Mouse (Mus musculus) ES-Bruce4 (cell line): ENCODE measurements around the gene 4933428G20Rik. TPM values are rescaled to one million over a fixed set of nuclear protein-coding genes. Genes with fewer than 3 reads are reported as not detected.
A peak's percentile ranks its signal among the peaks of the same experiment; 100 is the strongest.

Experiments used
- H3K27ac ChIP-seq: 2 replicates; pipeline ENCODE4 v1.5.1; 2012; ENCODE audit warnings: low read length, inconsistent platforms; ENCODE audit not compliant: insufficient read depth
- H3K27me3 ChIP-seq: 2 replicates; pipeline ENCODE4 v1.6.1; 2012; ENCODE audit warnings: mild to moderate bottlenecking, low read length, inconsistent platforms; ENCODE audit not compliant: control insufficient read depth, poor library complexity, insufficient read depth, severe bottlenecking
- H3K36me3 ChIP-seq: 2 replicates; pipeline ENCODE4 v1.6.1; 2012; ENCODE audit warnings: inconsistent platforms, mild to moderate bottlenecking, low read length, moderate library complexity; ENCODE audit not compliant: control insufficient read depth, poor library complexity, insufficient read depth, severe bottlenecking
- H3K4me1 ChIP-seq: one replicate; pipeline ENCODE4 v1.8.1; 2011; ENCODE audit warnings: low read length; ENCODE audit not compliant: control insufficient read depth, insufficient read depth
- H3K4me3 ChIP-seq: 2 replicates; pipeline ENCODE4 v1.5.1; 2011; ENCODE audit warnings: low read depth, mild to moderate bottlenecking, low read length
- H3K9ac ChIP-seq: 2 replicates; pipeline ENCODE4 v1.6.1; 2012; ENCODE audit warnings: low read depth, mild to moderate bottlenecking, inconsistent platforms; ENCODE audit not compliant: poor library complexity, severe bottlenecking
- H3K9me3 ChIP-seq: replicated peaks from 2 replicates; pipeline ENCODE4 v1.6.1; 2012; ENCODE audit warnings: mild to moderate bottlenecking, low read length, inconsistent platforms; ENCODE audit not compliant: control insufficient read depth, poor library complexity, insufficient read depth, severe bottlenecking
- CTCF ChIP-seq: IDR thresholded peaks from one replicate; pipeline ENCODE4 v1.8.1; 2011; ENCODE audit warnings: low read depth, low read length
- EP300 ChIP-seq: IDR thresholded peaks from 2 replicates; pipeline ENCODE4 v1.6.1; 2011; ENCODE audit warnings: low read depth, low read length; ENCODE audit not compliant: insufficient read depth
- POLR2A ChIP-seq: IDR thresholded peaks from one replicate; pipeline ENCODE4 v1.8.1; 2011; ENCODE audit warnings: low read length; ENCODE audit not compliant: insufficient read depth
- polyA plus RNA-seq: library from polyadenylated mRNA; stranded (reverse); fragments of >200 nt; gene quantifications from 2 replicates; pipeline ENCODE4 v1.2.4, GENCODE M21; 2011; ENCODE audit warnings: low read depth; ENCODE audit not compliant: missing spikeins, insufficient read depth, insufficient read length

Gene 4933428G20Rik
- polyA plus RNA-seq: not detected in 2 replicates

DNA sequence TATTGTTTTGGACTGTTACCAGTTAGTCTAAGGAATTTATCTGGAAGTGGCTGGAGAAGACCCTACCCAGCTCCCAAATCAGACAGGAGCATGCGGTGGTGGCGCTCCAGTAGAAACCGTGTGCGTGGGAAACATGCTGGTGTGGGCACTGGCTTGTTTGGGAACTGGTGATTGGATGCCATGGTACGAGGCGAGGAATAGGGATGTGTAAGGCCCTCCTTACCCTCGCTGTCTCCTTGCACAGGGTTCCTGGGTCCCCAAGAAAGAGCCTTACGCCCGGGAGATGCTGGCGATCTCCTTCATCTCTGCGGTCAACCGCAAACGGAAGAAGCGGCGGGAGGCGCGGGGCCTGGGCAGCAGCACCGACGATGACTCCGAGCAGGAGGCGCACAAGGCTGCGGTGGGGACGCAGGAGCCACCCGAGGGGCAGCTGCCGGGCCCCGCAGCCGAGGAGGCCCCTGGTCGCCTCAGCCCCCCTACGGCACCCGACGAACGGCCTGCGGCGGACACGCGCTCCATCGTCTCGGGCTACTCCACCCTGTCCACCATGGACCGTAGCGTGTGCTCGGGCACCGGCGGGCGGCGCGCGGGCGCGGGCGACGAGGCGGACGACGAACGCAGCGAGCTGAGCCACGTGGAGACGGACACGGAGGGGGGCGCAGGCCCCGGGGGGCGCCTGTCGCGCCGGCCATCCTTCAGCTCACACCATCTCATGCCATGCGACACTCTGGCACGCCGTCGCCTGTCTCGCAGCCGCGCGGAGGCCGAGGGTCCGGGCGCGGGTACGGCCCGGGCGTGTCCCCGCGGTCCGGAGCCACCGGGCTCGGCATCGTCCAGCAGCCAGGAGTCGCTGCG is at the start of gene 4933428G20Rik:
TSS of gene 4933428G20Rik (minus strand) at position 476 of the 855 bp plus-strand sequence.
- Histone ChIP-seq H3K4me3 (peak within 1 kb of the TSS; percentile 37), H3K36me3 (no peaks in the 10 kb centered on the region), H3K9ac (peak within 1 kb of the TSS; percentile 83), H3K27ac (no peak within 1 kb of the TSS), H3K4me1 (peaks cover 4% of the 10 kb centered on the region), H3K27me3 (no peaks in the 10 kb centered on the region), H3K9me3 (no peaks in the 10 kb centered on the region)
- no peak for TF ChIP-seq CTCF
- TF ChIP-seq POLR2A: no peak
- no peak for TF ChIP-seq EP300

DNA sequence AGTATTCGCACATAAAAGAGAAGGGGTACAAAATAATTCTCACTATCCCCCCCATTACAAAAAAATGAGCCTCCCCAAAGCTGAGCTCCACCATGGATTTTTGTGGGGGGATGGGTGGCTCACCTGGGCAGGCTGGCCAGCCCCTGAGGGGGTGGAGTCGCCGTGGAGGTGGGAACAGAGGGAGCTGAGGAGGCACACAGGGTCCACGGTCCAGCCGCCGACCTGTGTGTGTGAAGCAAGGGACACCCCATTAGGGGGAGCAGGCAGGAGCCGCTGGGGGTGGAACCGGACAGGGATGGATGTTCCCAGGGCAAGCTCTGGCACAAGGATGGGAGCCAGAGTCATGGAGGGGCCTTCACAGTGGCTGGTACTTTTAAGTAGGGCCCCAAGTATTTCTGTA is 48.6 kb upstream of the 4933428G20Rik start:
- no peak for TF ChIP-seq CTCF
- TF ChIP-seq EP300: no peak
- no peak for TF ChIP-seq POLR2A
- Histone ChIP-seq H3K27ac (no peak overlapping the region), H3K9me3 (no peaks in the 10 kb centered on the region), H3K4me1 (no peaks in the 10 kb centered on the region), H3K27me3 (no peaks in the 10 kb centered on the region), H3K4me3 (no peak overlapping the region), H3K36me3 (no peaks in the 10 kb centered on the region), H3K9ac (no peak overlapping the region)

DNA sequence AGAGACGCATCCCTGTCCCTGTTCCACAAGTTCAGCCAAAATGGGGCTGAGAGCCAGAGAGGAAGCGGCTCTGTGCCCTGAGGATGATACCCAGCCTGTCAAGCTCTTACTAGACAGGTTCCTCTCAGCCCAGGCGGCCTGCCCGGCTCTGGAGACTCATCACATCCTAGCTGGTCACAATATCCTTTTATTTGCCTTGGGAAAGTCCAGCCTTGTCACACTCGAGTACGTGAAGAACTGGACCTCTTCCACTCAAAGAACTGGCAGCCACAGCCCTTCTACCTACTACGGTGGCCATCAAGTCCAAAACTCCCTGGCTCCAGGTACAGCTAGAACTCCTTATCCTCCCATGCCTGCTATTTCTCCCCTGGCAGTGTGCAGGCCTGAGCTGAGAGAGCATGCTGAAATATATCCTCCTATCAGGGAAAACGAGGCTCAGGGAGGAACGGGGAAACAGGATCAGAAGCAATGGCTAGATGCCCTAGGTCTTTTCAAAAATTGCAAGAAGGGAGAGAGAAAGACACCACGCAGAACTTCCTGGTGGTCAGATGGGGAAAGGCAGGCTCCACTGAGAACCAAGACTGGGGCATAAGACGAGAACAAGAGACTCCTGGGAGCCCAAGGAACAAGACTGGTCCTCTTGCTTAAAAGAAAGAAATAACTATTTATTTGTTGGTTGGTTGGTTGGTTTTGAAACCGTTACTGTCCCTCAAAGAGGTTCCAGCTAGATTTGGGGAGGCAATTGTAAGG is 48.0 kb upstream of the 4933428G20Rik start:
- H3K27me3 ChIP-seq: no peaks in the 10 kb centered on the region
- H3K9ac ChIP-seq: no peak overlapping the region
- H3K27ac ChIP-seq: no peak overlapping the region
- no peak overlapping the region for H3K4me3 ChIP-seq
- TF ChIP-seq EP300: no peak
- no peak for TF ChIP-seq CTCF
- TF ChIP-seq POLR2A: no peak
- H3K4me1 ChIP-seq: no peaks in the 10 kb centered on the region
- H3K36me3 ChIP-seq: no peaks in the 10 kb centered on the region
- no peaks in the 10 kb centered on the region for H3K9me3 ChIP-seq

DNA sequence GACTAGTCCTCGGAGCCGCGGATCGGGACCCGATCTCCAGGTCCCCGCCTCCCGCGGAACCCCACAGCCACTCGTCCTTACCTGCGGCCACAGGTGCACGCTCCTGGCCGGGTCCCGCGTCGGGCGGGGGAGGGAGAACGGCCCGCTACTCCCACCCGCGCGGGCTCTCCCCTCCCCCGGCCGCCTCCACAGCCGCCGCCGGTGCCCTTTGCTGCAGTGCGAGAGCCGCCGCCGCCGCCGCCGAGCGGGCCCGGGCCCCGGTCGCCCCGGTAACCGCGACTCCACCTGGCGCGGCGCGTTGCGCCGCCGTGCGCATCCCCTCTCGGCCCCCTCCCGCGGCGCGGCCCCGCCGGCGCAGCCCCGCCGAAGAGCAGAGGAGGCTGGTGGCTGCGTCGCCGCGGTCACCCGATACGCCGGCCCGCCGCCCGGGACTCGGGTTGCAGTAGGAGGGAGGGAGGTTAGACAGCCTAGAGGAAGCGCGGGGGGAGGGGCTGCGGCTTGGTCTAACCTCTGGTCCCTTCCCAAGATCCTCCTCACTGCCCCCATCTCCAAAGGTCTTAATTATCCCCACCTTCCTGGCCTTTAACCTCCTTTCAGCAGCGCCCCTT is 46.8 kb upstream of the 4933428G20Rik start:
- Histone ChIP-seq H3K9me3 (no peaks in the 10 kb centered on the region), H3K27ac (no peak overlapping the region), H3K27me3 (no peaks in the 10 kb centered on the region), H3K9ac (peak overlapping the region; percentile 88), H3K36me3 (no peaks in the 10 kb centered on the region), H3K4me3 (peak overlapping the region; percentile 60), H3K4me1 (peaks cover 1% of the 10 kb centered on the region)
- TF ChIP-seq EP300 (peak; percentile 45; the same call in 1 of the 2 replicates), POLR2A (no peak), CTCF (no peak)

DNA sequence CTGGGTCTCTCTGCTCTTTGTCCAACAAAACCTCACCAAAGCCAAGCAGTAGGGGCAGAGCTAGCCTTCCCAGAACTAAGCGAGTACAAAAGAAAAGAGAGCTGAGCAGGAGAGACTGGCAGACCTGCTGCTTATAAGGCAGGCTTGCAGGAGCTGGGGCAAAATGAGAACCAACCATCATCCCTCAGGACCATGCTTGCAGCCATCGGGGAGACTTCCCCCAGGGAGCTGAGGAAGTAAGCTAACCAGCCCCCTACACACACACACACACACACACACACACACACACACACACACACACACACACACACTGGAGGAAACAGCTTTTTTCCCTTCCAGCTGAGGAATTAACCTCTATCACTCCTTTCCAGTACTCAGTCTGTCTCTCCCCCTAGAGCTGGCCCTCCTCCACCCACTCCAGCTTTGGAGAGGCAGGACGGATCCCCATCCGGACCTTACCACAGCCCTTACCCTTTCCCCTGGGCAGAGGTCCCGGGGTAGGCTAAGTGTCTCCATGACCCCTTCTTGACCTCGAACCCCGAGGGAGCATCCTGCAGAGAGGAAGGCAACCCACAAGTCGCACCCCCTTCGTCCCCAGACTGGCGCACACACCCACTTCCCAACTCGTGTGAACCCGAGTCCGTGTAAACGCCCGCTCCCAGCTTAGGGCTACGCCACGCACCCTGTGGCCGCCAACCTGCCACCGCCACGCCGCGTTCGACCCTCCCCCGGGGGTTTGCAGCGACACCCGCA is 45.8 kb upstream of the 4933428G20Rik start:
- no peaks in the 10 kb centered on the region for H3K27me3 ChIP-seq
- H3K9me3 ChIP-seq: no peaks in the 10 kb centered on the region
- TF ChIP-seq POLR2A (no peak), CTCF (no peak), EP300 (no peak)
- peak overlapping the region; percentile 60 for H3K4me3 ChIP-seq
- H3K36me3 ChIP-seq: no peaks in the 10 kb centered on the region
- peak overlapping the region; percentile 88 for H3K9ac ChIP-seq
- H3K27ac ChIP-seq: no peak overlapping the region
- H3K4me1 ChIP-seq: peaks cover 3% of the 10 kb centered on the region
